Mouse (Mus musculus): ENCODE data around the gene Zfp607b. TPM values are rescaled to one million over a fixed set of nuclear protein-coding genes. Genes with fewer than 3 reads are reported as not detected.

The Zfp607b gene
- polyA plus RNA-seq, 1 experiment from 2014 or later = 2.1 TPM

- Histone ChIP-seq H3K36me3 (ENCODE audit: control insufficient read depth, insufficient read depth, low read length) (0 out of 2 replicates have a peak, but pooled peaks cover 5% of the 10 kb centered on the region), H3K9me3 (ENCODE audit: control insufficient read depth, low read length) (no peaks in the 10 kb centered on the region), H3K27me3 (replicated peaks; ENCODE audit: control insufficient read depth, insufficient read depth, low read length) (peaks cover 44% of the 10 kb centered on the region), H3K27ac (ENCODE audit: low read length) (no peak overlapping the region), H3K4me2 (ENCODE audit: low read depth, low read length) (no peak overlapping the region), H3K9ac (ENCODE audit: low read depth, low read length) (no peak overlapping the region), H3K4me3 (ENCODE audit: low read length) (no peak overlapping the region), H3K4me1 (ENCODE audit: control insufficient read depth, insufficient read depth, low read length) (peaks cover 4% of the 10 kb centered on the region)
- no peak for ATAC-seq
- 52% methylated on average over 11 of the region's 11 CpGs for WGBS
Observed at GRCm38 (mm10) chr7:27655545-27655944, 33.6 kb upstream of the Zfp607b start.

- Histone ChIP-seq H3K36me3 (ENCODE audit: control insufficient read depth, insufficient read depth, low read length) (0 out of 2 replicates have a peak, but pooled peaks cover 5% of the 10 kb centered on the region), H3K4me2 (ENCODE audit: low read depth, low read length) (no peak overlapping the region), H3K4me1 (ENCODE audit: control insufficient read depth, insufficient read depth, low read length) (peaks cover 4% of the 10 kb centered on the region), H3K9me3 (ENCODE audit: control insufficient read depth, low read length) (no peaks in the 10 kb centered on the region), H3K27me3 (replicated peaks; ENCODE audit: control insufficient read depth, insufficient read depth, low read length) (peaks cover 44% of the 10 kb centered on the region), H3K4me3 (ENCODE audit: low read length) (no peak overlapping the region), H3K9ac (ENCODE audit: low read depth, low read length) (no peak overlapping the region), H3K27ac (ENCODE audit: low read length) (no peak overlapping the region)
- ATAC-seq = no peak
- WGBS = 89% methylated on average over 16 of the region's 16 CpGs
Observed at GRCm38 (mm10) chr7:27656600-27656999, 32.5 kb upstream of the Zfp607b start.

- no peak overlapping the region for H3K4me2 ChIP-seq (ENCODE audit: low read depth, low read length)
- H3K9me3 ChIP-seq (ENCODE audit: control insufficient read depth, low read length) = no peaks in the 10 kb centered on the region
- H3K4me1 ChIP-seq (ENCODE audit: control insufficient read depth, insufficient read depth, low read length) = peaks cover 4% of the 10 kb centered on the region
- H3K36me3 ChIP-seq (ENCODE audit: control insufficient read depth, insufficient read depth, low read length) = 0 out of 2 replicates have a peak, but pooled peaks cover 5% of the 10 kb centered on the region
- no peak overlapping the region for H3K27ac ChIP-seq (ENCODE audit: low read length)
- H3K4me3 ChIP-seq (ENCODE audit: low read length) = no peak overlapping the region
- H3K9ac ChIP-seq (ENCODE audit: low read depth, low read length) = no peak overlapping the region
- no peak for ATAC-seq
- H3K27me3 ChIP-seq (replicated peaks; ENCODE audit: control insufficient read depth, insufficient read depth, low read length) = peaks cover 38% of the 10 kb centered on the region
- 37% methylated on average over 53 of the region's 53 CpGs for WGBS
Observed at GRCm38 (mm10) chr7:27657824-27658395, 31.2 kb upstream of the Zfp607b start.

- Histone ChIP-seq H3K4me2 (ENCODE audit: low read depth, low read length) (no peak overlapping the region), H3K36me3 (ENCODE audit: control insufficient read depth, insufficient read depth, low read length) (0 out of 2 replicates have a peak, but pooled peaks cover 5% of the 10 kb centered on the region), H3K4me3 (ENCODE audit: low read length) (no peak overlapping the region), H3K4me1 (ENCODE audit: control insufficient read depth, insufficient read depth, low read length) (peaks cover 2% of the 10 kb centered on the region), H3K27ac (ENCODE audit: low read length) (no peak overlapping the region), H3K9ac (ENCODE audit: low read depth, low read length) (no peak overlapping the region), H3K9me3 (ENCODE audit: control insufficient read depth, low read length) (no peaks in the 10 kb centered on the region), H3K27me3 (replicated peaks; ENCODE audit: control insufficient read depth, insufficient read depth, low read length) (peaks cover 27% of the 10 kb centered on the region)
- no peak for ATAC-seq
- 64% methylated on average over 14 of the region's 14 CpGs for WGBS
Observed at GRCm38 (mm10) chr7:27658712-27659663, 30.2 kb upstream of the Zfp607b start.

GRCm38 (mm10) chr7:27662038-27662437 lies 27.1 kb upstream of the Zfp607b start:
- Histone ChIP-seq H3K4me1 (ENCODE audit: control insufficient read depth, insufficient read depth, low read length) (no peaks in the 10 kb centered on the region), H3K4me3 (ENCODE audit: low read length) (no peak overlapping the region), H3K9me3 (ENCODE audit: control insufficient read depth, low read length) (no peaks in the 10 kb centered on the region), H3K27ac (ENCODE audit: low read length) (no peak overlapping the region), H3K36me3 (ENCODE audit: control insufficient read depth, insufficient read depth, low read length) (0 out of 2 replicates have a peak, but pooled peaks cover 5% of the 10 kb centered on the region), H3K27me3 (replicated peaks; ENCODE audit: control insufficient read depth, insufficient read depth, low read length) (0 out of 2 replicates have a peak, but pooled peaks cover 8% of the 10 kb centered on the region), H3K4me2 (ENCODE audit: low read depth, low read length) (no peak overlapping the region), H3K9ac (ENCODE audit: low read depth, low read length) (no peak overlapping the region)
- WGBS = 87% methylated on average over 4 of the region's 4 CpGs
- ATAC-seq = no peak

- WGBS = 51% methylated on average over 9 of the region's 9 CpGs
- ATAC-seq = no peak
- H3K4me3 ChIP-seq (ENCODE audit: low read length) = peak overlapping the region; percentile 86
- peak overlapping the region; percentile 84 for H3K9ac ChIP-seq (ENCODE audit: low read depth, low read length)
- H3K4me2 ChIP-seq (ENCODE audit: low read depth, low read length) = peak overlapping the region; percentile 99
- H3K4me1 ChIP-seq (ENCODE audit: control insufficient read depth, insufficient read depth, low read length) = peaks cover 17% of the 10 kb centered on the region
- H3K27ac ChIP-seq (ENCODE audit: low read length) = no peak overlapping the region
- H3K36me3 ChIP-seq (ENCODE audit: control insufficient read depth, insufficient read depth, low read length) = no peaks in the 10 kb centered on the region
- no peaks in the 10 kb centered on the region for H3K9me3 ChIP-seq (ENCODE audit: control insufficient read depth, low read length)
- no peaks in the 10 kb centered on the region for H3K27me3 ChIP-seq (replicated peaks; ENCODE audit: control insufficient read depth, insufficient read depth, low read length)
Observed at GRCm38 (mm10) chr7:27673064-27673574, 16.0 kb upstream of the Zfp607b start.

GRCm38 (mm10) chr7:27673575-27674131 lies 15.5 kb upstream of the Zfp607b start:
- H3K27me3 ChIP-seq (replicated peaks; ENCODE audit: control insufficient read depth, insufficient read depth, low read length) = no peaks in the 10 kb centered on the region
- peak overlapping the region; percentile 99 for H3K4me2 ChIP-seq (ENCODE audit: low read depth, low read length)
- peak overlapping the region; percentile 84 for H3K9ac ChIP-seq (ENCODE audit: low read depth, low read length)
- WGBS = under 1% methylated on average over 51 of the region's 52 CpGs
- peak; percentile 19; the same call in 1 of the 2 replicates for ATAC-seq
- peaks cover 17% of the 10 kb centered on the region for H3K4me1 ChIP-seq (ENCODE audit: control insufficient read depth, insufficient read depth, low read length)
- H3K4me3 ChIP-seq (ENCODE audit: low read length) = peak overlapping the region; percentile 86
- H3K9me3 ChIP-seq (ENCODE audit: control insufficient read depth, low read length) = no peaks in the 10 kb centered on the region
- no peaks in the 10 kb centered on the region for H3K36me3 ChIP-seq (ENCODE audit: control insufficient read depth, insufficient read depth, low read length)
- no peak overlapping the region for H3K27ac ChIP-seq (ENCODE audit: low read length)

- Histone ChIP-seq H3K9me3 (ENCODE audit: control insufficient read depth, low read length) (no peaks in the 10 kb centered on the region), H3K27me3 (replicated peaks; ENCODE audit: control insufficient read depth, insufficient read depth, low read length) (no peaks in the 10 kb centered on the region), H3K36me3 (ENCODE audit: control insufficient read depth, insufficient read depth, low read length) (no peaks in the 10 kb centered on the region), H3K27ac (ENCODE audit: low read length) (no peak overlapping the region; the same call in 1 of the 2 replicates), H3K9ac (ENCODE audit: low read depth, low read length) (peak overlapping the region; percentile 84), H3K4me2 (ENCODE audit: low read depth, low read length) (peak overlapping the region; percentile 99), H3K4me1 (ENCODE audit: control insufficient read depth, insufficient read depth, low read length) (peaks cover 17% of the 10 kb centered on the region), H3K4me3 (ENCODE audit: low read length) (peak overlapping the region; percentile 86)
- peak; percentile 75 for ATAC-seq
- WGBS = under 1% methylated on average over 31 of the region's 38 CpGs
Observed at GRCm38 (mm10) chr7:27674195-27674521, 15.0 kb upstream of the Zfp607b start.

Measured in intestine, embryonic 16.5 days (tissue).